ENCODE assay signal across 8 mouse cellular contexts in the genomic region with DNA sequence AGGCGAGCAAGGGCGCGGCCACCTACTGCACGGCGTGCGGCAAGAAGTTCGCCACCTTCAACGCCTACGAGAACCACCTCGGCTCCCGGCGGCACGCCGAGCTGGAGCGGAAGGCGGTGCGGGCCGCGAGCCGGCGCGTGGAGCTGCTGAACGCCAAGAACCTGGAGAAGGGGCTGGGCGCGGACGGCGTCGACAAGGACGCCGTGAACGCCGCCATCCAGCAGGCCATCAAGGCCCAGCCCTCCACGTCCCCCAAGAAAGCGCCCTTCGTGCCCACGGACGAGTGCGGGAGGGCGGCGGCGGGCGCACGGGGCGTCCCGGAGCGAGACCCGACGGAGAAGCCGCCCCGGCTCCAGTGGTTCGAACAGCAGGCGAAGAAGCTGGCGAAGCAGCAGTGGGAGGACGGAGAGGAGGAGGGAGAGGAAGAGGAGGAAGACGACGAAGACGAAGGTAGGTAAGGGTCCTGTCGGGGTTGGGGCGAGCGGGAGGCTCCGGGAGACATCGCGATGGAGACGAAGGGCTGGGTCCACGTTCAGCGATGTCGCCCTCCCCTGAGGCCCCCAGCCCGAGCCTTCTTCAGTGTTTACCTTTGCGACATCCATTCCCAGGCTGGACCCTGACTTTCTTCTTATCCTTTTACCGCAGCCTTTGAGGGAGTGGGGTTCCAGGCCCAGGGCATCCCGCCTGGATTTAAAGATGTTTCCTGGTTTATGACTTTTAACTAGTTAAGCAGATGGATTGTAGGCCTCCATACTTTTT. TPM values are rescaled to one million over a fixed set of nuclear protein-coding genes. Genes with fewer than 3 reads are reported as not detected.
A peak's percentile ranks its signal among the peaks of the same experiment; 100 is the strongest.
DNase-seq lines count a peak whose midpoint lies in the region; ATAC-seq lines count a peak whose summit lies in the region.

No protein-coding gene starts in this region.

- H3K4me3 ChIP-seq in kidney, embryonic 14.5 days (ENCODE audit: low read length), result peak overlapping the region; percentile 88
- peak overlapping the region; percentile 79 for H3K4me3 ChIP-seq in erythroblast, embryonic 14.5 days (replicated peaks)
- H3K4me3 ChIP-seq in limb, embryonic 11.5 days (ENCODE audit: low read depth, low read length), result peak overlapping the region; percentile 95
- peak overlapping the region; percentile 99 for H3K4me3 ChIP-seq in midbrain, embryonic 16.5 days (ENCODE audit: low read depth, low read length)

- no peaks in the 10 kb centered on the region for H3K27me3 ChIP-seq in kidney, embryonic 14.5 days (ENCODE audit: control insufficient read depth, insufficient read depth, low read length)
- H3K27me3 ChIP-seq in erythroblast, embryonic 14.5 days (ENCODE audit: control insufficient read depth), result no peaks in the 10 kb centered on the region
- H3K27me3 ChIP-seq in limb, embryonic 11.5 days (ENCODE audit: control insufficient read depth, insufficient read depth, low read length), result no peaks in the 10 kb centered on the region
- no peaks in the 10 kb centered on the region for H3K27me3 ChIP-seq in midbrain, embryonic 16.5 days (ENCODE audit: control insufficient read depth, insufficient read depth, low read depth, low read length)

- no peak for DNase-seq in kidney, postnatal 14 days
- peak; percentile 60 for DNase-seq in R1 (ENCODE audit: low read depth, low spot score)
- DNase-seq in limb, embryonic 11.5 days (ENCODE audit: low spot score), result peak; percentile 45
- no peak for DNase-seq in B cell, adult 2 months

- peak overlapping the region; percentile 83 for H3K27ac ChIP-seq in kidney, embryonic 14.5 days (ENCODE audit: low read depth, low read length)
- H3K27ac ChIP-seq in limb, embryonic 11.5 days (replicated peaks; ENCODE audit: low read depth, low read length), result peak overlapping the region; percentile 60
- peak overlapping the region; percentile 86 for H3K27ac ChIP-seq in midbrain, embryonic 16.5 days (ENCODE audit: low read length)

- peak overlapping the region; percentile 89 for H3K4me2 ChIP-seq in kidney, embryonic 14.5 days (replicated peaks; ENCODE audit: low read depth, low read length)
- peak overlapping the region; percentile 88 for H3K4me2 ChIP-seq in limb, embryonic 11.5 days (ENCODE audit: low read depth, severe bottlenecking)
- peak overlapping the region; percentile 99 for H3K4me2 ChIP-seq in midbrain, embryonic 16.5 days (ENCODE audit: low read length)

- H3K36me3 ChIP-seq in kidney, embryonic 14.5 days (ENCODE audit: control insufficient read depth, insufficient read depth, low read length), result peaks cover 31% of the 10 kb centered on the region
- peaks cover 37% of the 10 kb centered on the region for H3K36me3 ChIP-seq in erythroblast, embryonic 14.5 days (ENCODE audit: control insufficient read depth)
- 0 out of 2 replicates have a peak, but pooled peaks cover 2% of the 10 kb centered on the region for H3K36me3 ChIP-seq in limb, embryonic 11.5 days (ENCODE audit: control insufficient read depth, insufficient read depth, low read length)
- H3K36me3 ChIP-seq in midbrain, embryonic 16.5 days (ENCODE audit: control insufficient read depth, insufficient read depth, low read length), result peaks cover 4% of the 10 kb centered on the region; the same call in 1 of the 2 replicates

- ATAC-seq in kidney, embryonic 14.5 days (ENCODE audit: low FRiP score, low TSS enrichment), result 0 out of 2 replicates have a peak, but pooled peaks have one; percentile 12
- ATAC-seq in limb, embryonic 11.5 days (ENCODE audit: insufficient number of reproducible peaks, low FRiP score, low TSS enrichment, low read depth), result no peak; the same call in 1 of the 2 replicates
- ATAC-seq in midbrain, embryonic 16.5 days, result no peak; the same call in 1 of the 2 replicates
- no peak for ATAC-seq in megakaryocyte-erythroid progenitor cell, adult 5-6 weeks (replicated peaks; ENCODE audit: low FRiP score, low TSS enrichment, poor library complexity, severe bottlenecking)

- H3K9ac ChIP-seq in kidney, embryonic 14.5 days (ENCODE audit: low read depth, low read length), result peak overlapping the region; percentile 91
- peak overlapping the region; percentile 84 for H3K9ac ChIP-seq in limb, embryonic 11.5 days (ENCODE audit: low read length)
- H3K9ac ChIP-seq in midbrain, embryonic 16.5 days (ENCODE audit: low read depth, low read length), result peak overlapping the region; percentile 83

- under 1% methylated on average over 61 of the region's 71 CpGs for WGBS in kidney, embryonic 14.5 days
- under 1% methylated on average over 71 of the region's 71 CpGs for WGBS in limb, embryonic 11.5 days
- WGBS in midbrain, embryonic 16.5 days, result under 1% methylated on average over 70 of the region's 71 CpGs

- H3K9me3 ChIP-seq in kidney, embryonic 14.5 days (ENCODE audit: control insufficient read depth, low read length), result no peaks in the 10 kb centered on the region
- no peaks in the 10 kb centered on the region for H3K9me3 ChIP-seq in erythroblast, embryonic 14.5 days (ENCODE audit: control insufficient read depth, low read length)
- H3K9me3 ChIP-seq in limb, embryonic 11.5 days (ENCODE audit: control insufficient read depth, low read length), result no peaks in the 10 kb centered on the region
- 0 out of 2 replicates have a peak, but pooled peaks cover 2% of the 10 kb centered on the region for H3K9me3 ChIP-seq in midbrain, embryonic 16.5 days (replicated peaks; ENCODE audit: control insufficient read depth, low read length, poor library complexity, severe bottlenecking)

- peaks cover 8% of the 10 kb centered on the region; the same call in 1 of the 2 replicates for H3K4me1 ChIP-seq in kidney, embryonic 14.5 days (ENCODE audit: control insufficient read depth, insufficient read depth, low read length)
- H3K4me1 ChIP-seq in erythroblast, embryonic 14.5 days (ENCODE audit: control insufficient read depth), result peaks cover 29% of the 10 kb centered on the region
- H3K4me1 ChIP-seq in limb, embryonic 11.5 days (ENCODE audit: control insufficient read depth, insufficient read depth, low read length), result peaks cover 9% of the 10 kb centered on the region; the same call in 1 of the 2 replicates
- H3K4me1 ChIP-seq in midbrain, embryonic 16.5 days (ENCODE audit: control insufficient read depth, insufficient read depth, low read length), result peaks cover 27% of the 10 kb centered on the region

RNA-seq across cellular contexts. Expression of gene Zfp622, which starts 0.7 kb away (rescaled TPM):
- polyA plus RNA-seq in kidney, embryonic 14.5 days (2014; fragmentation: Nextera tagmentation; extraction: Ambion mirVana), result 38.1 and 38.4 TPM in 2 replicates
- polyA plus RNA-seq in erythroblast, embryonic 14.5 days (2012), result 1.8 and 2.1 TPM in 2 replicates
- polyA plus RNA-seq in limb, embryonic 11.5 days (2014; fragmentation: Nextera tagmentation; extraction: Ambion mirVana), result 34.4 and 37.2 TPM in 2 replicates
- 26.3 and 28.2 TPM in 2 replicates for polyA plus RNA-seq in midbrain, embryonic 16.5 days (2015; fragmentation: Nextera tagmentation; extraction: Ambion mirVana)
- total RNA-seq in megakaryocyte-erythroid progenitor cell, adult 5-6 weeks (2014; fragmentation: Nextera tagmentation), result 41.5 and 46.7 TPM in 2 replicates
- 101 and 106 TPM in 2 replicates for total RNA-seq in megakaryocyte-erythroid progenitor cell, adult 5-6 weeks (2017)

Comparison
In these comparisons a context has a peak if more than half of its experiments do, and no peak if none do; other contexts are left out.
1. DNase-seq: peak in R1 (single experiment) and limb, embryonic 11.5 days (single experiment); none in kidney, postnatal 14 days (single experiment) and B cell, adult 2 months (0 of 2).
2. Peak in every context shown above with its lines, with median percentiles within 50 percentile points of each other: H3K27ac ChIP-seq, H3K4me2 ChIP-seq, H3K4me3 ChIP-seq and H3K9ac ChIP-seq.